Mouse (Mus musculus): ENCODE measurements around the gene Eif3l. TPM values are rescaled to one million over a fixed set of nuclear protein-coding genes. Genes with fewer than 3 reads are reported as not detected.

The Eif3l gene
- polyA plus RNA-seq, 1 experiment from 2014 or later: 235 TPM

Other genes starting within 250 kb of the Eif3l start
- gene Cdc42ep1, start 232.6 kb upstream of the Eif3l start, polyA plus RNA-seq (2016; fragmentation: Nextera tagmentation; extraction: Ambion mirVana): 25.6 and 25.7 TPM in 2 replicates
- gene Lgals2, start 219.7 kb upstream of the Eif3l start, polyA plus RNA-seq (2016; fragmentation: Nextera tagmentation; extraction: Ambion mirVana): not detected in 2 replicates
- gene Gga1, start 198.0 kb upstream of the Eif3l start, polyA plus RNA-seq (2016; fragmentation: Nextera tagmentation; extraction: Ambion mirVana): 50.0 and 51.1 TPM in 2 replicates
- 0.29 and 1.4 TPM in 2 replicates for gene Gm49510, start 175.5 kb upstream of the Eif3l start, polyA plus RNA-seq (2016; fragmentation: Nextera tagmentation; extraction: Ambion mirVana)
- 39.4 and 42.2 TPM in 2 replicates for gene Sh3bp1, start 175.4 kb upstream of the Eif3l start, polyA plus RNA-seq (2016; fragmentation: Nextera tagmentation; extraction: Ambion mirVana)
- 37.3 and 37.6 TPM in 2 replicates for gene Pdxp, start 161.3 kb upstream of the Eif3l start, polyA plus RNA-seq (2016; fragmentation: Nextera tagmentation; extraction: Ambion mirVana)
- gene Lgals1, start 148.5 kb upstream of the Eif3l start, polyA plus RNA-seq (2016; fragmentation: Nextera tagmentation; extraction: Ambion mirVana): 1,294 and 1,324 TPM in 2 replicates
- gene Nol12, start 140.2 kb upstream of the Eif3l start, polyA plus RNA-seq (2016; fragmentation: Nextera tagmentation; extraction: Ambion mirVana): 59.0 and 60.5 TPM in 2 replicates
- gene Triobp, start 127.5 kb upstream of the Eif3l start, polyA plus RNA-seq (2016; fragmentation: Nextera tagmentation; extraction: Ambion mirVana): 41.5 and 48.1 TPM in 2 replicates
- 513 and 519 TPM in 2 replicates for gene H1f0, start 46.7 kb upstream of the Eif3l start, polyA plus RNA-seq (2016; fragmentation: Nextera tagmentation; extraction: Ambion mirVana)
- gene Galr3, start 33.3 kb upstream of the Eif3l start, polyA plus RNA-seq (2016; fragmentation: Nextera tagmentation; extraction: Ambion mirVana): not detected in 2 replicates
- gene Ankrd54, start 12.3 kb upstream of the Eif3l start, polyA plus RNA-seq (2016; fragmentation: Nextera tagmentation; extraction: Ambion mirVana): 55.9 and 65.5 TPM in 2 replicates
- 12.0 and 12.6 TPM in 2 replicates for gene Micall1, start 33.7 kb downstream of the Eif3l start, polyA plus RNA-seq (2016; fragmentation: Nextera tagmentation; extraction: Ambion mirVana)
- 359 and 385 TPM in 2 replicates for gene Polr2f, start 65.8 kb downstream of the Eif3l start, polyA plus RNA-seq (2016; fragmentation: Nextera tagmentation; extraction: Ambion mirVana)
- 7.3 and 7.4 TPM in 2 replicates for gene 1700088E04Rik, start 66.1 kb downstream of the Eif3l start, polyA plus RNA-seq (2016; fragmentation: Nextera tagmentation; extraction: Ambion mirVana)
- 21.1 and 21.7 TPM in 2 replicates for gene Sox10, start 90.1 kb downstream of the Eif3l start, polyA plus RNA-seq (2016; fragmentation: Nextera tagmentation; extraction: Ambion mirVana)
- gene Pick1, start 154.0 kb downstream of the Eif3l start, polyA plus RNA-seq (2016; fragmentation: Nextera tagmentation; extraction: Ambion mirVana): 60.2 and 60.7 TPM in 2 replicates
- gene Gm49486, start 154.2 kb downstream of the Eif3l start, polyA plus RNA-seq (2016; fragmentation: Nextera tagmentation; extraction: Ambion mirVana): 0.78 and 0.90 TPM in 2 replicates
- gene Slc16a8, start 179.6 kb downstream of the Eif3l start, polyA plus RNA-seq (2016; fragmentation: Nextera tagmentation; extraction: Ambion mirVana): 0.25 and 0.50 TPM in 2 replicates
- 10.1 and 10.7 TPM in 2 replicates for gene Baiap2l2, start 210.4 kb downstream of the Eif3l start, polyA plus RNA-seq (2016; fragmentation: Nextera tagmentation; extraction: Ambion mirVana)